In the genomic region with DNA sequence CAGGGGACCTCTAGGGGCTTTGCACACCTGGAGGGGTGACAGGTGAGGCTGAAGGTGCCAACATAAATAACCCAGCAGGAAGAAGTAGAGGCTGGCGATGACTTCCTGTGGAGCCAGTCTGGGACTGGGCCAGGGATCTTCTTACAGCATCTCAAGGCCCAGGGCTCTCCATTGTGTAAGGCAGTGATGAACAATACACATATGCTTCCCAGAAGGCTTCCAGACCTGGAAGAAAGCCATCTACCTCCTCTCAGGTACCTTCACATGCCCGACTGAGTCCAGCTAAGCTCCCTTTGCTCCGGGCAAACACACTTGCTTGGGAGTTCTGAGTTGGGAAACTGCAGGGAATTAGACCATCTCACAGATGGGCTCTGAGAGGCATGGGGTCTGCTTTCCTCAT, we compare ENCODE assay signal across 20 mouse cellular contexts.
DNase-seq lines count a peak whose midpoint lies in the region; ATAC-seq lines count a peak whose summit lies in the region.
"Had no signal": no experiment of that assay in that cellular context is flagged by ENCODE, and none has a peak within 500 bp of the region (broad histone marks: within the 10 kb centered on the region; RNA-seq: fewer than 3 reads in every experiment).

No protein-coding gene starts in this region.

- DNase-seq in embryonic facial prominence, embryonic 14.5 days (ENCODE audit: low spot score), result peak; percentile 63
- DNase-seq in embryonic facial prominence, embryonic 10.5 days (ENCODE audit: low spot score), result no peak
- peak; percentile 100 for DNase-seq in fat pad, adult 2 months (ENCODE audit: extremely low read depth, low read depth, low spot score)
- peak; percentile 96 for DNase-seq in gonadal fat pad, adult 2 months (ENCODE audit: low read depth)
- no peak for DNase-seq in kidney, adult 9 months
- DNase-seq in cerebellum, adult 9-10 months, result no peak
- DNase-seq: adrenal gland, adult 2 months; adrenal gland, adult 8-10 months; adrenal gland, postnatal 10 days; adrenal gland, postnatal 14 days; adrenal gland, postnatal 25 days; adrenal gland, postnatal 36 days; B cell, adult 2 months; cerebellum, adult 11 months; cerebellum, adult 11-12 months; cerebellum, adult 18-20 months had no signal

- no peak overlapping the region for H3K4me3 ChIP-seq in embryonic facial prominence, embryonic 14.5 days (ENCODE audit: low read depth, low read length)
- H3K4me3 ChIP-seq in embryonic facial prominence, embryonic 10.5 days, result no peak overlapping the region

- peak; percentile 70; the same call in 1 of the 2 replicates for ATAC-seq in embryonic facial prominence, embryonic 14.5 days (ENCODE audit: low read depth)
- ATAC-seq: activated CD4-positive, CD25-positive, alpha-beta regulatory T cell, adult 4 months; CD4-positive, CD25-positive, alpha-beta regulatory T cell, adult 4 months; Patski had no signal

- H3K27ac ChIP-seq in embryonic facial prominence, embryonic 14.5 days (replicated peaks; ENCODE audit: low read depth, low read length), result no peak overlapping the region
- no peak overlapping the region for H3K27ac ChIP-seq in embryonic facial prominence, embryonic 10.5 days (replicated peaks)

- H3K27me3 ChIP-seq in embryonic facial prominence, embryonic 14.5 days (replicated peaks; ENCODE audit: control insufficient read depth, insufficient read depth, low read length), result no peaks in the 10 kb centered on the region
- H3K27me3 ChIP-seq in embryonic facial prominence, embryonic 10.5 days (replicated peaks; ENCODE audit: low read depth, poor library complexity, severe bottlenecking), result no peaks in the 10 kb centered on the region
- H3K27me3 ChIP-seq: Patski had no signal

- no peaks in the 10 kb centered on the region for H3K36me3 ChIP-seq in embryonic facial prominence, embryonic 14.5 days (ENCODE audit: control insufficient read depth, insufficient read depth, low read length)
- no peaks in the 10 kb centered on the region for H3K36me3 ChIP-seq in embryonic facial prominence, embryonic 10.5 days (replicated peaks)
- H3K36me3 ChIP-seq: G1E had no signal

- no peaks in the 10 kb centered on the region for H3K4me1 ChIP-seq in embryonic facial prominence, embryonic 14.5 days (ENCODE audit: control insufficient read depth, insufficient read depth, low read length)
- no peaks in the 10 kb centered on the region for H3K4me1 ChIP-seq in embryonic facial prominence, embryonic 10.5 days

- no peak overlapping the region for H3K9ac ChIP-seq in embryonic facial prominence, embryonic 14.5 days (ENCODE audit: low read depth, low read length)

- H3K4me2 ChIP-seq in embryonic facial prominence, embryonic 14.5 days (ENCODE audit: low read depth, low read length), result no peak overlapping the region

- WGBS in embryonic facial prominence, embryonic 14.5 days, result 64% methylated on average over 3 of the region's 3 CpGs
- 85% methylated on average over 3 of the region's 3 CpGs for WGBS in embryonic facial prominence, embryonic 10.5 days

- no peaks in the 10 kb centered on the region for H3K9me3 ChIP-seq in embryonic facial prominence, embryonic 14.5 days (ENCODE audit: control insufficient read depth, low read length)
- no peaks in the 10 kb centered on the region for H3K9me3 ChIP-seq in embryonic facial prominence, embryonic 10.5 days

Comparison
In these comparisons a context has a peak if more than half of its experiments do, and no peak if none do; other contexts are left out.
1. DNase-seq: peak in embryonic facial prominence, embryonic 14.5 days (single experiment), fat pad, adult 2 months (single experiment) and gonadal fat pad, adult 2 months (single experiment); none in embryonic facial prominence, embryonic 10.5 days (single experiment), kidney, adult 9 months (single experiment) and cerebellum, adult 9-10 months (single experiment).